Mouse (Mus musculus) stomach, embryonic 16.5 days (tissue): ENCODE measurements at regions not wholly inside any gene's neighbourhood (a gene's known extent, or its start where the extent isn't known, plus 50 kb on each side); places are given as distances from the start of the nearest gene placed in this dataset.

Source experiments
- ATAC-seq: fragments of 200-750 bp; cut with Nextera tagmentation; 2 replicates; pipeline ENCODE4 v1.8.0; 2017; ENCODE audit warnings: moderate number of reproducible peaks, moderate TSS enrichment; ENCODE audit not compliant: insufficient read depth, low FRiP score
- H3K27ac ChIP-seq: fragments of 300-500 bp; sonication (generic); 2 replicates; pipeline ENCODE4 v1.5.1; 2014; ENCODE audit warnings: low read length
- H3K27me3 ChIP-seq: fragments of 300-500 bp; sonication (generic); 2 replicates; pipeline ENCODE4 v1.6.1; 2014; ENCODE audit warnings: low read length, control low read depth, mixed read lengths; ENCODE audit not compliant: control insufficient read depth, insufficient read depth
- H3K36me3 ChIP-seq: fragments of 300-500 bp; sonication (generic); 2 replicates; pipeline ENCODE4 v1.6.1; 2014; ENCODE audit warnings: low read length; ENCODE audit not compliant: control insufficient read depth, insufficient read depth
- H3K4me1 ChIP-seq: fragments of 300-500 bp; sonication (generic); 2 replicates; pipeline ENCODE4 v1.6.1; 2014; ENCODE audit warnings: low read length, control low read depth, mixed read lengths; ENCODE audit not compliant: control insufficient read depth, insufficient read depth
- H3K4me2 ChIP-seq: fragments of 300-500 bp; sonication (generic); 2 replicates; pipeline ENCODE4 v1.6.1; 2014; ENCODE audit warnings: low read depth, low read length, mixed read lengths
- H3K4me3 ChIP-seq: fragments of 300-500 bp; sonication (generic); replicated peaks from 2 replicates; pipeline ENCODE4 v1.5.1; 2014; ENCODE audit warnings: mild to moderate bottlenecking, low read length
- H3K9ac ChIP-seq: fragments of 300-500 bp; sonication (generic); 2 replicates; pipeline ENCODE4 v1.6.1; 2014; ENCODE audit warnings: low read length
- H3K9me3 ChIP-seq: fragments of 300-500 bp; sonication (generic); replicated peaks from 2 replicates; pipeline ENCODE4 v1.6.1; 2016; ENCODE audit warnings: low read length, control low read depth; ENCODE audit not compliant: control insufficient read depth
- WGBS: fragments of 180-500 bp; shearing (Covaris S2); extraction: QIAGEN DNeasy Blood & Tissue Kit; methylation state at CpG from one replicate; pipeline ENCODE4 v1.1.7; 2014; 5-methylcytosine and 5-hydroxymethylcytosine counted together

- 20% methylated on average over 18 of the region's 18 CpGs for WGBS
- peak overlapping the region; percentile 48 for H3K4me3 ChIP-seq
- no peaks in the 10 kb centered on the region for H3K9me3 ChIP-seq
- H3K36me3 ChIP-seq: no peaks in the 10 kb centered on the region
- peak overlapping the region; percentile 56 for H3K9ac ChIP-seq
- H3K4me1 ChIP-seq: peaks cover 6% of the 10 kb centered on the region; the same call in 1 of the 2 replicates
- peak overlapping the region; percentile 76 for H3K4me2 ChIP-seq
- H3K27me3 ChIP-seq: no peaks in the 10 kb centered on the region
- H3K27ac ChIP-seq: peak overlapping the region; percentile 58; the same call in 1 of the 2 replicates
- peak; percentile 33; the same call in 1 of the 2 replicates for ATAC-seq
Measured at GRCm38 (mm10) chr19:16050220-16051055, 65.6 kb upstream of the Cep78 start.

- no peak; the same call in 1 of the 2 replicates for ATAC-seq
- H3K4me2 ChIP-seq: peak overlapping the region; percentile 76
- no peak overlapping the region for H3K27ac ChIP-seq
Measured at GRCm38 (mm10) chr19:16049646-16050045, 64.9 kb upstream of the Cep78 start.

GRCm38 (mm10) chr19:16046977-16047376 lies 62.2 kb upstream of the Cep78 start:
- no peak overlapping the region for H3K9ac ChIP-seq
- H3K27me3 ChIP-seq: no peaks in the 10 kb centered on the region
- H3K4me1 ChIP-seq: peaks cover 6% of the 10 kb centered on the region; the same call in 1 of the 2 replicates
- no peak for ATAC-seq
- H3K9me3 ChIP-seq: no peaks in the 10 kb centered on the region
- no peaks in the 10 kb centered on the region for H3K36me3 ChIP-seq
- no peak overlapping the region for H3K4me3 ChIP-seq
- no peak overlapping the region for H3K27ac ChIP-seq
- 80% methylated on average over 7 of the region's 7 CpGs for WGBS
- H3K4me2 ChIP-seq: no peak overlapping the region

More at GRCm38 (mm10) chr19:16049646-16050045, 64.9 kb upstream of the Cep78 start:
- 25% methylated on average over 3 of the region's 3 CpGs for WGBS
- Histone ChIP-seq H3K4me3 (peak overlapping the region; percentile 48), H3K9ac (no peak overlapping the region), H3K27me3 (no peaks in the 10 kb centered on the region), H3K36me3 (no peaks in the 10 kb centered on the region), H3K9me3 (no peaks in the 10 kb centered on the region), H3K4me1 (peaks cover 6% of the 10 kb centered on the region; the same call in 1 of the 2 replicates)

- Histone ChIP-seq H3K4me2 (no peak overlapping the region), H3K27me3 (no peaks in the 10 kb centered on the region), H3K9ac (no peak overlapping the region), H3K4me3 (no peak overlapping the region), H3K27ac (no peak overlapping the region), H3K9me3 (no peaks in the 10 kb centered on the region), H3K36me3 (no peaks in the 10 kb centered on the region), H3K4me1 (peaks cover 3% of the 10 kb centered on the region; the same call in 1 of the 2 replicates)
- ATAC-seq: no peak
- 48% methylated on average over 3 of the region's 3 CpGs for WGBS
Measured at GRCm38 (mm10) chr19:16045261-16045660, 60.5 kb upstream of the Cep78 start.

GRCm38 (mm10) chr19:16044169-16044568 lies 59.4 kb upstream of the Cep78 start:
- H3K4me2 ChIP-seq: no peak overlapping the region
- no peak for ATAC-seq
- H3K27me3 ChIP-seq: no peaks in the 10 kb centered on the region
- H3K4me1 ChIP-seq: peaks cover 1% of the 10 kb centered on the region; the same call in 1 of the 2 replicates
- WGBS: 78% methylated on average over 5 of the region's 5 CpGs
- H3K9ac ChIP-seq: no peak overlapping the region
- no peak overlapping the region for H3K4me3 ChIP-seq
- no peak overlapping the region for H3K27ac ChIP-seq
- H3K36me3 ChIP-seq: no peaks in the 10 kb centered on the region
- H3K9me3 ChIP-seq: no peaks in the 10 kb centered on the region

- no peak overlapping the region for H3K9ac ChIP-seq
- 82% methylated on average over 7 of the region's 7 CpGs for WGBS
- no peaks in the 10 kb centered on the region for H3K36me3 ChIP-seq
- no peaks in the 10 kb centered on the region for H3K9me3 ChIP-seq
- H3K4me2 ChIP-seq: no peak overlapping the region
- H3K27ac ChIP-seq: no peak overlapping the region
- H3K4me1 ChIP-seq: no peaks in the 10 kb centered on the region
- H3K27me3 ChIP-seq: no peaks in the 10 kb centered on the region
- H3K4me3 ChIP-seq: no peak overlapping the region
- no peak for ATAC-seq
Measured at GRCm38 (mm10) chr19:16043007-16043406, 58.2 kb upstream of the Cep78 start.

- no peaks in the 10 kb centered on the region for H3K9me3 ChIP-seq
- H3K4me2 ChIP-seq: no peak overlapping the region
- WGBS: 75% methylated on average over 5 of the region's 5 CpGs
- no peaks in the 10 kb centered on the region for H3K4me1 ChIP-seq
- no peak overlapping the region for H3K9ac ChIP-seq
- no peaks in the 10 kb centered on the region for H3K36me3 ChIP-seq
- H3K27me3 ChIP-seq: no peaks in the 10 kb centered on the region
- no peak for ATAC-seq
- no peak overlapping the region for H3K27ac ChIP-seq
- no peak overlapping the region for H3K4me3 ChIP-seq
Measured at GRCm38 (mm10) chr19:16041891-16042290, 57.1 kb upstream of the Cep78 start.

GRCm38 (mm10) chr19:16037806-16038205 lies 53.0 kb upstream of the Cep78 start:
- H3K36me3 ChIP-seq: no peaks in the 10 kb centered on the region
- no peak overlapping the region for H3K4me3 ChIP-seq
- H3K9me3 ChIP-seq: no peaks in the 10 kb centered on the region
- H3K27ac ChIP-seq: no peak overlapping the region
- no peaks in the 10 kb centered on the region for H3K27me3 ChIP-seq
- H3K4me1 ChIP-seq: no peaks in the 10 kb centered on the region
- no peak overlapping the region for H3K9ac ChIP-seq
- no peak overlapping the region for H3K4me2 ChIP-seq
- ATAC-seq: no peak
- WGBS: 77% methylated on average over 12 of the region's 12 CpGs
